Mouse (Mus musculus) heart, embryonic 16.5 days (tissue): ENCODE data around the gene Nicn1. TPM values are rescaled to one million over a fixed set of nuclear protein-coding genes. Genes with fewer than 3 reads are reported as not detected.

ENCODE experiments used
- ATAC-seq: fragments of 200-750 bp; cut with Nextera tagmentation; replicated peaks from 2 replicates; pipeline ENCODE4 v1.8.0; 2017; ENCODE audit warnings: moderate number of reproducible peaks; ENCODE audit not compliant: insufficient read depth, low FRiP score; ENCODE audit errors: extremely low read depth
- H3K27ac ChIP-seq: fragments of 300-500 bp; sonication (generic); 2 replicates; pipeline ENCODE4 v1.5.1; 2014; ENCODE audit warnings: mild to moderate bottlenecking, low read length, control low read depth, moderate library complexity
- H3K27me3 ChIP-seq: fragments of 300-500 bp; sonication (generic); 2 replicates; pipeline ENCODE4 v1.6.1; 2014; ENCODE audit warnings: low read length, mixed read lengths; ENCODE audit not compliant: control insufficient read depth, insufficient read depth
- H3K36me3 ChIP-seq: fragments of 300-500 bp; sonication (generic); 2 replicates; pipeline ENCODE4 v1.6.1; 2014; ENCODE audit not compliant: control insufficient read depth, insufficient read depth
- H3K4me1 ChIP-seq: fragments of 300-500 bp; sonication (generic); 2 replicates; pipeline ENCODE4 v1.6.1; 2014; ENCODE audit warnings: low read length, mixed read lengths; ENCODE audit not compliant: control insufficient read depth, insufficient read depth
- H3K4me2 ChIP-seq: fragments of 300-500 bp; sonication (generic); 2 replicates; pipeline ENCODE4 v1.6.1; 2014; ENCODE audit warnings: low read depth, mild to moderate bottlenecking, control low read depth, low read length
- H3K4me3 ChIP-seq: fragments of 300-500 bp; sonication (generic); 2 replicates; pipeline ENCODE4 v1.5.1; 2014; ENCODE audit warnings: mild to moderate bottlenecking, control low read depth, low read length
- H3K9ac ChIP-seq: fragments of 300-500 bp; sonication (generic); 2 replicates; pipeline ENCODE4 v1.6.1; 2014; ENCODE audit warnings: low read length, control low read depth
- H3K9me3 ChIP-seq: fragments of 300-500 bp; sonication (generic); replicated peaks from 2 replicates; pipeline ENCODE4 v1.6.1; 2016; ENCODE audit warnings: low read length; ENCODE audit not compliant: control insufficient read depth
- WGBS: fragments of 180-500 bp; shearing (Covaris S2); extraction: QIAGEN DNeasy Blood & Tissue Kit; methylation state at CpG from one replicate; pipeline ENCODE4 v1.1.7; 2014; 5-methylcytosine and 5-hydroxymethylcytosine counted together
- polyA plus RNA-seq: library from polyadenylated mRNA; unstranded; fragments of >200 nt; fragmentation: Nextera tagmentation; extraction: Ambion mirVana; gene quantifications from 2 replicates; pipeline ENCODE4 v1.2.1, GENCODE M21; 2015

Nicn1 gene
- polyA plus RNA-seq, 1 experiment from 2014 or later: 23.7 TPM

DNA sequence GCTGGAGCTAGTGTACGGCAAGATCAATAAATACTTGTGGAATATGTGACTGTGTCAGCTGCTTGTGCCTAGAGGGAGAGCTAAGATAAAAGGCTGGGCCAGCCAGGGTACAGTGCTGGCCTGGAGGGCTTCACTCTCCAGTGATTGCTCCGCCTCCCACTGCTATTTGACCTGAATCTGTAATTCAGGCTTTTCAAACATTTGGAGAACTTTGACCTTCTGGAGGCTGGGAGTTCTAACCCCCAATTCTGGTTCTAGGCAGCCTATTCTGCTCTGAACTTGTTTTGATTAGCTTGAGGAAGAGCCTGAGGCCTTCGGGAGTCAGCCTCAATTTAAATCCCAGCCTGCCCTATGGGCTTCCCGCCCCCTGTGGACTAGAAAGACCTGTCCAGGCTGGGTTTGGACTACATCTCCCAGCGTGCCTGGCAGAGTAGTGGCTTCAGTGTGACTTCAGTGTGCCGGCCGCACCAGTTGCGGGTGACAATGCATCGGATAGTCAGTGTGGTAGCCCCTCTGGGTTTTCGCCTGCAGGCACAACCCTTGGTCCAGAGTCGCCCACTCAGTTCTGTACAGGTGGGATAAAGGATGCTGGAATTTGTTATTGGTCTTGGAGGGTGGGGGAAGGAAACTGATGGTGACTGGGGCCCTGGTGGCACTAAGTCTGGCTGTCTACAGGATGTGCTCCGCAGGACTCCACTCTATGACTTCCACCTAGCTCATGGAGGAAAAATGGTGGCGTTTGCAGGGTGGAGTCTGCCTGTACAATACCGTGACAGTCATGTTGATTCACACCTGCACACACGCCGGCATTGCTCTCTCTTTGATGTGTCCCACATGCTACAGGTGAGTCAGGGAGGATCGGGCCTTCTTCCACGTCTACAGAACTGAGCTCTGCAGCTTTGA, 6.5 kb downstream of the Nicn1 start, which contains the start of gene Amt:
Gene Amt (plus strand): TSS at position 401 of the 903 bp plus-strand sequence.
- H3K27me3 ChIP-seq: no peaks in the 10 kb centered on the region
- no peaks in the 10 kb centered on the region for H3K4me1 ChIP-seq
- peak within 1 kb of the TSS; percentile 38 for H3K9ac ChIP-seq
- 0 out of 2 replicates have a peak, but pooled peaks have one; percentile 14 for ATAC-seq
- H3K27ac ChIP-seq: peak within 1 kb of the TSS; percentile 37; the same call in 1 of the 2 replicates
- H3K9me3 ChIP-seq: no peaks in the 10 kb centered on the region
- peaks cover 13% of the 10 kb centered on the region; the same call in 1 of the 2 replicates for H3K36me3 ChIP-seq
- peak within 1 kb of the TSS; percentile 36 for H3K4me3 ChIP-seq
- peak within 1 kb of the TSS; percentile 55 for H3K4me2 ChIP-seq
- WGBS: 33% methylated on average over 18 of the region's 18 CpGs

DNA sequence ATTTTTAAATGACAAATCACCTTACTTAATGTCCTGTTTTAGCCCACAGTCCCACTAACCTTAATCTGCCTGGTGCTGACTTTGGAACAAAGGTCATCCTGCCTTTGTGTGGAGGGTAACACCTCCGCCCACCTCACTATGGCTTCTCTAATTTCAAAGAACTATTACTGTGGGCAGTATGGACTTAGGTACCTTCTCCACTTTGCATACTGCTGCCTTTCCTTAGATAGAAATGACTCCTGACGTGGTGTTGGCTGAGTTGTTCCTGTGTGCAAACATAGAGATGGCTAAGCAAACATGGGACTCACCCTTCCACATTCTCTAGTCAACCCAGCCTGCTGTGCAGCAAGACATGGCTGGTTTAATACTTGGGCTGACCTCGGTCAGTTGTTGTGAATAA, 11.6 kb downstream of the Nicn1 start:
- H3K9me3 ChIP-seq: no peaks in the 10 kb centered on the region
- no peak overlapping the region for H3K4me3 ChIP-seq
- H3K9ac ChIP-seq: no peak overlapping the region
- peaks cover 11% of the 10 kb centered on the region for H3K4me1 ChIP-seq
- no peaks in the 10 kb centered on the region for H3K27me3 ChIP-seq
- peaks cover 18% of the 10 kb centered on the region for H3K36me3 ChIP-seq
- H3K4me2 ChIP-seq: no peak overlapping the region
- ATAC-seq: no peak
- 70% methylated on average over 3 of the region's 3 CpGs for WGBS
- H3K27ac ChIP-seq: no peak overlapping the region

DNA sequence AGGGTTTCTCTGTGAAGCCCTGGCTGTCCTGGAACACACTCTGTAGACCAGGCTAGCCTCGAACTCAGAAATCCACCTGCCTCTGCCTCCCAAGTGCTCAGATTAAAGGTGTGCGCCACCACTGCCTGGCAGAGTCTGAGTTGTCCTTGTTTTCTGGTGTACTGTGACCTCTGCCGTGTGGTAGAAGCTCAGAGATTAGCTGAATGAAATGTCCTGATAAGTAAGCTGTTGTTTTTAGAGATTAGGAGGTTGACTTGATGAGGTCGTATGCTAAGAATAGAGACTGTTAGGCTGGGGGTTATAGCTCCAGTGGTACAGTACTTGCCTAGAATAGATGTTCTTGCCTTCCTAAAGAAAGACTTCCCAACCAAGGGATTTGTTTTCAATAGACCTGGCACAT, 14.5 kb downstream of the Nicn1 start:
- WGBS: 38% methylated on average over 4 of the region's 4 CpGs

DNA sequence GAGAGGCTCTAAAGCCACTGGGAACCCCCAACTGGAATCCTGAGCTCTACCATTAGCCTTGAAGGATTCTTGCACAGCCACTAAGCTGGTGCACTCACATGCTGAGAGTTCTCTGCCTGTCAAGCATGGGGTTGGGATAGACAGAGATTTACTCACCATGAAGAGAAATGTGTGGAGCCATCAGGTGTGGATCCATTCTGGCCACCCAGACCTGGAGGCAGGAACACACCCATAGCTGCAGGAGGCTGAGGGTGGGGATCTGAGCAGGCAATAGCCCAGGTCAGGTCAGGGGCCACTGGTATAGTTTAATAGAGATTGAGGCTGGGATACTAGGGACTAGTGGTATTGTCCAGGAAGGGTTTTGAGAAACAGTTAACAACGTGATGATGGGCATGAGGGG, 14.9 kb downstream of the Nicn1 start:
- H3K4me3 ChIP-seq: peak overlapping the region; percentile 83
- no peaks in the 10 kb centered on the region for H3K27me3 ChIP-seq
- WGBS: 3% methylated on average over 1 of the region's 1 CpGs
- no peak for ATAC-seq
- peaks cover 31% of the 10 kb centered on the region for H3K4me1 ChIP-seq
- H3K9ac ChIP-seq: peak overlapping the region; percentile 92
- H3K36me3 ChIP-seq: peaks cover 18% of the 10 kb centered on the region
- peak overlapping the region; percentile 79 for H3K4me2 ChIP-seq
- H3K27ac ChIP-seq: peak overlapping the region; percentile 88
- H3K9me3 ChIP-seq: no peaks in the 10 kb centered on the region

More for the DNA sequence above, 14.5 kb downstream of the Nicn1 start:
- Histone ChIP-seq H3K9me3 (no peaks in the 10 kb centered on the region), H3K27ac (peak overlapping the region; percentile 88), H3K27me3 (no peaks in the 10 kb centered on the region), H3K4me1 (peaks cover 30% of the 10 kb centered on the region), H3K4me2 (peak overlapping the region; percentile 79), H3K36me3 (peaks cover 18% of the 10 kb centered on the region), H3K9ac (peak overlapping the region; percentile 92), H3K4me3 (peak overlapping the region; percentile 83)
- no peak for ATAC-seq

DNA sequence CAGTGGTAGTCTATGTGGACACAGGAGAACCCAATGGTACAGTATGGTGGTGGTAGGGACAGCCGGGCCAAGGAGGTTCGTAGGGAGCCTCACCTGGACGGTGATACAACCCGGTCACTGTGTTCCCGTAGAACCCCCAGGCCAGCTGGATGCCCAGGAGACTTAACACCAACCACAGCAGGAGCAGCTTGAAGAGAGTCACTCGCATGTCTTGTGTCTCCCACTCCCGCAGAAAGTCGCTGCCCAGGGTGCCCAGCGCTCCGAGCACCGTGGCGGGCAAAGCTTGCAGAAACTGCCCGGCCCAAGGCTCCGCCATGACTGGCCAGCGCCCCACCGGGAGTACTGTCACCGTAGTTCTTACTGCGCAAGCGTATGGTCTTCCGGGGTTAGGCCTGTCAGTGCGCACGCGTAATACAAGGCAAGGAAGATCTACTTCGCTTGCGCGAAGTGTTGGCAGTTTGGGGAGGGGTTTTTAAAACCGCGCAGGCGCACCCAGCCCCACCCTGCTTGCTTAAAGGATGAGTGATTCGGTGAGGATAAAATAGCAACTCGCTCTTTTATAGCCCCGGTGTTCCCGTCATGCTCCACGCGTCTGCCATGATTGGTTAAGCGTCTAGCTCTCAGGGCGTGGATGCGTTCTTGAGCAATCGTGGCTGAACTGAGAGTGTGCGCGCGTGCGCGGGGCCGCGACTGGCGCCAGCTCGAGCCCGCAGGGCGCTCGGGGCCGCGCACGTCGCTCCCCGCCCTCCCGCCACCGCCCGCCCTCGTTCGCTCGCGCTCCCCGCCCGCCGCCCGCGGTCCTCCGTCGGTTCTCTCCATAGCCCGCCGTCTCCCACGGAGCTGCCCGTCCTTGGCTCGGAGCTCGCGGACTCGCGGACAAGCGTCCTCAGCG, 15.6 kb downstream of the Nicn1 start, which contains the start of the genes Rhoa and Tcta:
Gene Rhoa (plus strand): TSS at position 501 of the 892 bp plus-strand sequence.
Gene Tcta (minus strand): TSS at position 532 of the 892 bp plus-strand sequence.
- no peaks in the 10 kb centered on the region for H3K9me3 ChIP-seq
- H3K4me2 ChIP-seq: peak within 1 kb of the TSS; percentile 79
- peak within 1 kb of the TSS; percentile 99 for H3K9ac ChIP-seq
- H3K36me3 ChIP-seq: peaks cover 18% of the 10 kb centered on the region
- peak within 1 kb of the TSS; percentile 100 for H3K27ac ChIP-seq
- H3K4me3 ChIP-seq: peak within 1 kb of the TSS; percentile 91
- peaks cover 35% of the 10 kb centered on the region for H3K4me1 ChIP-seq
- no peaks in the 10 kb centered on the region for H3K27me3 ChIP-seq
- peak; percentile 94 for ATAC-seq
- under 1% methylated on average over 81 of the region's 81 CpGs for WGBS

DNA sequence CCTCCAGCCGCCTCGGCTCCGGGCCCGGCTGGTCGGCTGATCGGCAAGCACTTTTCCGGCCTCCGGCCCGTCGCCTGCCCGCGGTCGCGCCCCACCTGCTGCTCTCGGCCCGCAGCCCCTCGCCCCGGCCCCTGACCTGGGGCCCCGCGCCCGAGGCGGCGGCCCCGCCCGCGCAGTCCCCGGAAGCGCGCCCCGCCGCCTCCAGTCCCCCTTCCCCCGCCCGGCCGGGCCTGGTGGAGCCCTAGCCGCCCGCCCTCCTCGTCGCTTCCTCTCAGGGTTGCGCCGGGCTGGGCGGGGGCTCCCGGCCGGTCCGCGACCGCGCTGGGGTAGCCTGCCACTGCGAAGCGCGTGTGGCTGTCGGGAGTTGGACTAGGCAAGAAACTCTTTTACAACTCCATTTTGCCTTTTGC, 16.3 kb downstream of the Nicn1 start:
- Histone ChIP-seq H3K4me1 (peaks cover 42% of the 10 kb centered on the region), H3K9me3 (no peaks in the 10 kb centered on the region), H3K36me3 (peaks cover 14% of the 10 kb centered on the region), H3K4me2 (peak overlapping the region; percentile 55), H3K27ac (peak overlapping the region; percentile 100), H3K4me3 (peak overlapping the region; percentile 91), H3K27me3 (no peaks in the 10 kb centered on the region), H3K9ac (peak overlapping the region; percentile 99)
- peak; percentile 84 for ATAC-seq
- under 1% methylated on average over 50 of the region's 51 CpGs for WGBS

DNA sequence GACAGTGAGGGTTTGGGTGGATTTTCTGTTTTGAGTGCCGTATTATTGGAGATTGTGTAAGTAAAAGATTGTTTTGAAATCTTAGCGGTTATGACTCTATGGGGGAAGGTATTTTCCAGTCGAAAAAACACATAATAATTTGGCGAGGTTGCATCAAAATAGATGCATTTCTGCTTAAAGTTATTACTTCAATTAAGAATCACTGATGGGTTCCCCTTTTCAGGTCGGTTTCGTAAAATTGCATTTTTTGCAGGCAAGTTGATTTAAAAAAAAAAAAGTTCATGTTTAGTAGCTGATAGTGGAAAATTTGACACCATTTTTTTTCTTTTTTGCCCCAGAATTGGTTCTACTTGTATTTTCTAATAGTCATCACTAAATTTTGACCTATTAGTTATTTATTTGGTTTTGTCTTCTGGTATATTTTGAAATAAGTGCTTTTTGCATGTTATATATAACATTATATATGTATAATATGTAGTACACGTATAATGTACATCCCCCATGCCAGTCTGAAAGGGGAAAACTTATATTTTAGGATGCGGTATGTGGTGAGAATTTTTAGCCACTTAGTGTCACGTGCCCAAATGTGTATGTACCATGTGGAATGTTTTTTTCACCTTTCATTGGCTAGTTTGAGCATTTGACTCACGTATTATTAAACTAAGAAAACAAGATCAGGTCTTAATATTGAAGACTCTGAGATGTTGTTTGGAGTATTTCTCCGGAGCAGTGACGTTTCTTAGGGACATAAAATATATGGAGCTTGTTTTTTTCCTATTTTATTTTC, 17.0 kb downstream of the Nicn1 start:
- no peaks in the 10 kb centered on the region for H3K27me3 ChIP-seq
- H3K9ac ChIP-seq: peak overlapping the region; percentile 99
- WGBS: 4% methylated on average over 12 of the region's 12 CpGs
- peaks cover 14% of the 10 kb centered on the region for H3K36me3 ChIP-seq
- no peaks in the 10 kb centered on the region for H3K9me3 ChIP-seq
- H3K4me1 ChIP-seq: peaks cover 46% of the 10 kb centered on the region
- H3K4me3 ChIP-seq: peak overlapping the region; percentile 91
- peak overlapping the region; percentile 100 for H3K27ac ChIP-seq
- ATAC-seq: no peak
- H3K4me2 ChIP-seq: peak overlapping the region; percentile 92

DNA sequence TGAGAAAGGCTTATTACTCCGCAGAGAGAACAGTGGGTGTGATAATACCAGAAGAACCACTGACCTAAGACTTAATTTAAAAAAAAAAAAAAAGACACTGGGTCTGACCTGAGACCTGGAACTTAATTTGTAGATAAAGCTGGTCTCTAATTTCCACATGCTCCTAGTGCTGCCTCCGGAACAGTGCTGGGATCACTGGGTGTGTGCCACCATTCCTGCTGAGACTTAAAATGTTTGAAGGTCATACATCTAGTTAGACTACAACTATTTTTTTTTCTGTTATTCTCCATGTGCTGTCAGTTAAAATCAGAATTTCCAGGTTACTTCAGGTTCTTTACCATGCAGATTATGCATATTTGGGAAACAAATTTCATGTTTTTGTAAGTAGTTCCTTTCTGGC, 17.9 kb downstream of the Nicn1 start:
- peak overlapping the region; percentile 74 for H3K27ac ChIP-seq
- 27% methylated on average over 2 of the region's 2 CpGs for WGBS
- ATAC-seq: no peak

More for the DNA sequence above, 17.9 kb downstream of the Nicn1 start:
- peak overlapping the region; percentile 92 for H3K4me2 ChIP-seq
- peak overlapping the region; percentile 71 for H3K9ac ChIP-seq
- no peaks in the 10 kb centered on the region for H3K9me3 ChIP-seq
- H3K27me3 ChIP-seq: no peaks in the 10 kb centered on the region
- peaks cover 46% of the 10 kb centered on the region for H3K4me1 ChIP-seq
- peaks cover 8% of the 10 kb centered on the region for H3K36me3 ChIP-seq
- peak overlapping the region; percentile 64 for H3K4me3 ChIP-seq
